Mouse (Mus musculus) midbrain, embryonic 11.5 days (tissue): Measurements from ENCODE around the gene Zbtb8os. TPM values are rescaled to one million over a fixed set of nuclear protein-coding genes. Genes with fewer than 3 reads are reported as not detected.

Experiments
- ATAC-seq: fragments of 200-750 bp; cut with Nextera tagmentation; 2 replicates; pipeline ENCODE4 v1.8.0; 2017; ENCODE audit warnings: moderate TSS enrichment, moderate library complexity; ENCODE audit not compliant: low FRiP score
- DNase-seq: peaks from one replicate; pipeline ENCODE4 v3.0.0; 2015; ENCODE audit warnings: low spot score; ENCODE audit errors: missing footprints
- H3K27ac ChIP-seq: fragments of 300-500 bp; sonication (generic); 2 replicates; pipeline ENCODE4 v1.5.1; 2014; ENCODE audit warnings: low read depth, low read length
- H3K27me3 ChIP-seq: fragments of 300-500 bp; sonication (generic); 2 replicates; pipeline ENCODE4 v1.6.1; 2014; ENCODE audit warnings: mild to moderate bottlenecking, low read length, moderate library complexity, mixed read lengths; ENCODE audit not compliant: control insufficient read depth, insufficient read depth
- H3K36me3 ChIP-seq: fragments of 300-500 bp; sonication (generic); 2 replicates; pipeline ENCODE4 v1.6.1; 2014; ENCODE audit warnings: mild to moderate bottlenecking, low read length, moderate library complexity, mixed read lengths; ENCODE audit not compliant: control insufficient read depth, insufficient read depth
- H3K4me1 ChIP-seq: fragments of 300-500 bp; sonication (generic); 2 replicates; pipeline ENCODE4 v1.6.1; 2014; ENCODE audit warnings: low read length; ENCODE audit not compliant: control insufficient read depth, insufficient read depth
- H3K4me2 ChIP-seq: fragments of 300-500 bp; sonication (generic); 2 replicates; pipeline ENCODE4 v1.6.1; 2014; ENCODE audit warnings: mild to moderate bottlenecking, moderate library complexity
- H3K4me3 ChIP-seq: fragments of 300-500 bp; sonication (generic); 2 replicates; pipeline ENCODE4 v1.5.1; 2014; ENCODE audit warnings: low read depth, low read length
- H3K9ac ChIP-seq: fragments of 300-500 bp; sonication (generic); 2 replicates; pipeline ENCODE4 v1.6.1; 2014; ENCODE audit warnings: low read length
- H3K9me3 ChIP-seq: fragments of 300-500 bp; sonication (generic); 2 replicates; pipeline ENCODE4 v1.6.1; 2016; ENCODE audit warnings: low read length; ENCODE audit not compliant: control insufficient read depth
- WGBS: fragments of 180-500 bp; shearing (Covaris S2); extraction: QIAGEN DNeasy Blood & Tissue Kit; methylation state at CpG from one replicate; pipeline ENCODE4 v1.1.7; 2014; 5-methylcytosine and 5-hydroxymethylcytosine counted together
- polyA plus RNA-seq: library from polyadenylated mRNA; unstranded; fragments of >200 nt; fragmentation: Nextera tagmentation; extraction: Ambion mirVana; gene quantifications from 2 replicates; pipeline ENCODE4 v1.2.1, GENCODE M21; 2014

Zbtb8os gene
- polyA plus RNA-seq, 1 experiment from 2014 or later: 42.7 TPM

GRCm38 (mm10) chr4:129295188-129295587 lies 40.3 kb upstream of the Zbtb8os start:
- H3K9ac ChIP-seq: no peak overlapping the region
- WGBS: 85% methylated on average over 2 of the region's 2 CpGs
- no peak for ATAC-seq
- no peak overlapping the region for H3K27ac ChIP-seq
- no peaks in the 10 kb centered on the region for H3K9me3 ChIP-seq
- H3K27me3 ChIP-seq: no peaks in the 10 kb centered on the region
- no peak overlapping the region for H3K4me2 ChIP-seq
- no peaks in the 10 kb centered on the region; the same call in 1 of the 2 replicates for H3K4me1 ChIP-seq
- H3K4me3 ChIP-seq: no peak overlapping the region
- DNase-seq: no peak
- no peaks in the 10 kb centered on the region for H3K36me3 ChIP-seq

DNA sequence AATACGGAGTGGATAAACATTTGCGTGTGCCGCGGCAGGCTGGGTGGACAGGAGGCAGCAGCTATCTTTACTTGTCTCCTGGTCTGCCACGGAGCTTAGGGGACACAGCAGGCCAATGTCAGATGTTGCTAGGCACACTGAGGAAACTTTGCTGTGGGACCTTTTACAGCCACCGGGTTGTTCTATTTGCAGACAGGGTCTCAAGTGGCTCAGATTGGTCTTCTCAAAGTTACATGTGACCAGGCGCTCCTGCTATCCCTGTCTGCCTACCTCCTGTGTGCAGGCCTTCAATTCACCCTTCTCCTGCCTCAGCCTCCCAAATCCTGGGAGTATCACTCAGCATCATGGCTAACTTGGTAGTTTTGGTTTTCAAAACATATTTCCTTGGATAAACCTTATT lies 39.4 kb upstream of the Zbtb8os start:
- Histone ChIP-seq H3K36me3 (no peaks in the 10 kb centered on the region), H3K4me3 (no peak overlapping the region), H3K4me2 (no peak overlapping the region), H3K9ac (no peak overlapping the region), H3K27me3 (no peaks in the 10 kb centered on the region), H3K4me1 (no peaks in the 10 kb centered on the region; the same call in 1 of the 2 replicates), H3K27ac (no peak overlapping the region), H3K9me3 (no peaks in the 10 kb centered on the region)
- DNase-seq (no peak), ATAC-seq (no peak)
- 86% methylated on average over 7 of the region's 7 CpGs for WGBS

DNA sequence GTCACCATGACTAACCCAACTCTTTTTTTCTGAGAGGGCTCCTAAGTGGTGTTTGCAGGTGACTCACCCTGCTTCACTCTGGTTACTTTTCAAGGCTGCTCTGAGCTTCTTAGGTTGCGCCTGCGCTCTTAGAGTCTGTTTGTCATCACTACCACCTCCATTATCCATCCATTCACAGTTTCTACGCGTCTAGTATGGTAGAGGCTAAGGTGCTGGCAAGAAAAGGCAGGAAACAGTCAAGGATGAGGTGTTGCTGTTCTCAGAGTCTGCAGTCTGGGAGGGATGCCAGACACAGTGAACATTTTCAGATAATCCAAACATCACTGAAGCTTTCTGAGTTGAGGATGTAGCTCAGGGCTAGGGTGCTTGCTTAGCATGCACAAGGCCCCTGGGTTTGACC lies 37.8 kb upstream of the Zbtb8os start:
- ATAC-seq (no peak), DNase-seq (no peak)
- Histone ChIP-seq H3K4me2 (no peak overlapping the region), H3K4me3 (no peak overlapping the region), H3K27ac (no peak overlapping the region), H3K9ac (no peak overlapping the region), H3K9me3 (no peaks in the 10 kb centered on the region), H3K36me3 (no peaks in the 10 kb centered on the region), H3K27me3 (no peaks in the 10 kb centered on the region), H3K4me1 (no peaks in the 10 kb centered on the region; the same call in 1 of the 2 replicates)
- 93% methylated on average over 4 of the region's 4 CpGs for WGBS

GRCm38 (mm10) chr4:129299121-129299520 lies 36.4 kb upstream of the Zbtb8os start:
- H3K36me3 ChIP-seq: no peaks in the 10 kb centered on the region
- DNase-seq: no peak

DNA sequence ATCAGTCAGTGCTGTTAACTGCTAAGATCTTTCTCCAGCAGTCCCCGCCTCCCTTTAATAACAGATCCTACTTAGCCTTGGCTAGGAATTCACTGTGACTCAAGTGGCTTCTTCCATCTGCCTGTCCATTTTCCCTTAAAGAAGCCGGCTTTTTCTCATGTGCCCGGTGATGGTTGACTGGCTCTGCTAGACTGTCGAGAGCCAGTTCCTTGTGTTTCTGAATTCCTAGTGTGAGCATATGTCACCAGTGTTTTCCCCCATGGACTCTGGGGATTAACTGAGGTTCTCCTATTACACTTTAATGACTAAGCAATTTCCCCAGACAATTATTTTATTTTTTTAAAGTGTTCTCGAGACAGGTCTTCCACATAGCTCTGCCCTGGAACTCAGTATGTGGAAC lies 32.1 kb upstream of the Zbtb8os start:
- Histone ChIP-seq H3K9ac (no peak overlapping the region), H3K27me3 (no peaks in the 10 kb centered on the region), H3K27ac (no peak overlapping the region), H3K4me1 (no peaks in the 10 kb centered on the region; the same call in 1 of the 2 replicates), H3K9me3 (no peaks in the 10 kb centered on the region), H3K36me3 (peaks cover 6% of the 10 kb centered on the region), H3K4me2 (no peak overlapping the region), H3K4me3 (no peak overlapping the region)
- ATAC-seq (no peak), DNase-seq (no peak)
- WGBS: 80% methylated on average over 5 of the region's 5 CpGs

More at GRCm38 (mm10) chr4:129299121-129299520, 36.4 kb upstream of the Zbtb8os start:
- Histone ChIP-seq H3K27ac (no peak overlapping the region), H3K9me3 (no peaks in the 10 kb centered on the region), H3K27me3 (no peaks in the 10 kb centered on the region), H3K4me1 (no peaks in the 10 kb centered on the region; the same call in 1 of the 2 replicates), H3K9ac (no peak overlapping the region), H3K4me2 (no peak overlapping the region), H3K4me3 (no peak overlapping the region)
- no peak for ATAC-seq
- 69% methylated on average over 10 of the region's 10 CpGs for WGBS

DNA sequence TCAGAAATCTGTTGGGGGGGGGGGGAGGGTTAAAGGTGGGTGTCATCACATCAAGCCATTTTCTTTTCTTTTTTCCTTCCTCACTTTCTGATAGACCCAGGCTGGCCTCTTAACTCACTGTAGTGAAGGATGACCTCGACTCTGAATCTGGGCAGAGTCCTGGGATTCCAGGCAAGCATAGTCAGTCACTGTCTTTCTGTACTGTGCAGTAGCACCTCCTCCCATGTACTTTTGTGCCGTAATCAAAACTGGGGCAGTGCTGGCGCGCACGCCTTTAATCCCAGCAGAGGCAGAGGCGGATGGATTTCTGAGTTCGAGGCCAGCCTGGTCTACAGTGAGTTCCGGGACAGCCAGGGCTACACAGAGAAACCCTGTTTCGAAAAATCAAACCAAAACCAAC lies 31.7 kb upstream of the Zbtb8os start:
- Histone ChIP-seq H3K27me3 (no peaks in the 10 kb centered on the region), H3K27ac (no peak overlapping the region), H3K36me3 (peaks cover 6% of the 10 kb centered on the region), H3K4me3 (no peak overlapping the region), H3K9me3 (no peaks in the 10 kb centered on the region), H3K4me1 (no peaks in the 10 kb centered on the region; the same call in 1 of the 2 replicates), H3K4me2 (no peak overlapping the region), H3K9ac (no peak overlapping the region)
- 93% methylated on average over 9 of the region's 9 CpGs for WGBS
- DNase-seq: no peak
- ATAC-seq: no peak

GRCm38 (mm10) chr4:129304306-129304705 lies 31.2 kb upstream of the Zbtb8os start:
- 73% methylated on average over 1 of the region's 1 CpGs for WGBS
- no peak overlapping the region for H3K27ac ChIP-seq
- ATAC-seq: no peak
- no peak for DNase-seq
- no peak overlapping the region for H3K9ac ChIP-seq
- H3K9me3 ChIP-seq: no peaks in the 10 kb centered on the region
- H3K4me3 ChIP-seq: no peak overlapping the region
- no peaks in the 10 kb centered on the region for H3K27me3 ChIP-seq
- no peaks in the 10 kb centered on the region; the same call in 1 of the 2 replicates for H3K4me1 ChIP-seq
- H3K36me3 ChIP-seq: peaks cover 7% of the 10 kb centered on the region
- no peak overlapping the region for H3K4me2 ChIP-seq

DNA sequence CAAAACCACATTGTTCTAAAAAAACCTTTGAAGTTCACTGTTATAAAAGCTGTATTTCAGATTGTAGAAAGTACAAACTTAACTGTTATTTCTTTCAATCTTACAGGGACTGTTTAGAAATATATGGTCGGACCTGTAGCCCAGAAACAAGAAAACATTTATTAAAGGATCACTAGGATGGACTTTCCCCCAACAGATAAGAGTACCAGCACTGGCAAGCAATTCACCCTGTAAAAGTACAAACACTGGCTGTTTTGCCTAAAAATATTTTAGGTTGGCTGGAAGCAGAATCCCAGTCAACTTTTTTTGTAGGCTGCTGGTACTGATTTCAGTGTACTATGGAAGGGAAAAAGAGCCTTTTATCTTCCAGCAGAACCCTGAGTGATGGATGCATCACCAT lies 27.6 kb upstream of the Zbtb8os start:
- Histone ChIP-seq H3K4me2 (no peak overlapping the region), H3K9me3 (no peaks in the 10 kb centered on the region), H3K4me3 (no peak overlapping the region), H3K4me1 (no peaks in the 10 kb centered on the region), H3K9ac (no peak overlapping the region), H3K27ac (no peak overlapping the region), H3K36me3 (peaks cover 19% of the 10 kb centered on the region), H3K27me3 (no peaks in the 10 kb centered on the region)
- no peak for DNase-seq
- ATAC-seq: no peak
- WGBS: 93% methylated on average over 1 of the region's 1 CpGs

DNA sequence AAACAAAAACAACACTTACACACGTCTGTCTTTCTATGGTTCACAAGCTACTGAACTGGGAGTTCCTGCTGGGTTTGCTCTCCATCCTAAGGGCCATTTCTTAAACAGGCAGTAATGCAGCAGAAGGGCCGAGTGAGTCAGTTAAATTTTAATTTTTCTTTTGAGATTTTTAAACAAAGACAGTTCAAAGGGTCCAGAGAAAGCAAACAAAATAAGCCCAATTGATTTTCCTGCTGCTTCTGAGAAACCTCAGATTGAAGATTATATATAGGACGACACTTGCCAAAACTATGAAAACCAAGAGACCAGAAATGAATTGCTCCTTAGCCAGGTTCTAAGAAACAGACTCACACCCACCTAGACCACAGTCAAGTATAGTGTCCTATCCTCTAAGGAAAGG lies 21.6 kb upstream of the Zbtb8os start:
- Histone ChIP-seq H3K27me3 (no peaks in the 10 kb centered on the region), H3K4me2 (no peak overlapping the region), H3K27ac (no peak overlapping the region), H3K36me3 (peaks cover 44% of the 10 kb centered on the region), H3K4me1 (no peaks in the 10 kb centered on the region), H3K9me3 (no peaks in the 10 kb centered on the region), H3K9ac (no peak overlapping the region), H3K4me3 (no peak overlapping the region)
- 87% methylated on average over 3 of the region's 3 CpGs for WGBS
- DNase-seq (no peak), ATAC-seq (no peak)

DNA sequence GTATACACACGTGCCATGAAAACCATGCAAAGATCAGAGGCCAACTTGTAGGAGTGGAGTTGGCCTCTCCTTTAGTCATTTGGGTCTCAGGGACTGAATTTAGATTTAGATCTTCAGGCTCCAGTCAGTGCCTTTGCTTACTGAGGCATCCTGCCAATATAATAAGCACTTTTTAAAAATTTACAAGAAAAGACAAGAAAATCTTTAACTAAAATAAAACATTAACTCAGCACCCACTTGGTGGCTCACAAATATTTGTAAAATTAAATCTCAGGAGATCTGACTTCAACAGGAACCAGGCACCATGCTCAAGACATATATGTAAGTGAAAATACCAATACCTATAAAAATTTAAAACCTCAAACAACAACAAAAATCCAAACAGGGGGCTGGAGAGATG lies 14.6 kb upstream of the Zbtb8os start:
- peaks cover 36% of the 10 kb centered on the region for H3K36me3 ChIP-seq
- no peaks in the 10 kb centered on the region for H3K9me3 ChIP-seq
- no peaks in the 10 kb centered on the region for H3K27me3 ChIP-seq
- 100% methylated on average over 1 of the region's 1 CpGs for WGBS
- H3K9ac ChIP-seq: no peak overlapping the region
- ATAC-seq: no peak
- no peak overlapping the region for H3K4me2 ChIP-seq
- H3K4me1 ChIP-seq: no peaks in the 10 kb centered on the region
- DNase-seq: no peak
- no peak overlapping the region for H3K27ac ChIP-seq
- H3K4me3 ChIP-seq: no peak overlapping the region
